Mouse (Mus musculus): ENCODE data around the gene Vipr1.
A peak's percentile ranks its signal among the peaks of the same experiment; 100 is the strongest.

Vipr1 gene

GRCm38 (mm10) chr9:121681191-121681590 lies 38.7 kb downstream of the Vipr1 start:
- no peak for DNase-seq

GRCm38 (mm10) chr9:121682037-121682680 lies 39.6 kb downstream of the Vipr1 start:
- DNase-seq, result no peak

- no peak for DNase-seq
Observed at GRCm38 (mm10) chr9:121684702-121685101, 42.2 kb downstream of the Vipr1 start.

- DNase-seq, result no peak
Observed at GRCm38 (mm10) chr9:121690200-121690651, 47.7 kb downstream of the Vipr1 start.

GRCm38 (mm10) chr9:121690734-121691133 lies 48.2 kb downstream of the Vipr1 start:
- DNase-seq, result no peak

- no peak for DNase-seq
Observed at GRCm38 (mm10) chr9:121694736-121695135, 52.2 kb downstream of the Vipr1 start.

GRCm38 (mm10) chr9:121696626-121697025 lies 54.1 kb downstream of the Vipr1 start:
- DNase-seq, result no peak

- peak in 1 of 2 experiments; percentile 78 for DNase-seq
Observed at GRCm38 (mm10) chr9:121697150-121698049, 54.9 kb downstream of the Vipr1 start.

GRCm38 (mm10) chr9:121704261-121704645 lies 61.7 kb downstream of the Vipr1 start:
- DNase-seq, result no peak

GRCm38 (mm10) chr9:121704646-121705625 lies 62.4 kb downstream of the Vipr1 start, which contains the start of gene Sec22c:
Gene Sec22c, minus strand, starts transcription at chr9:121705490.
- peak; percentile 91 to 92 for DNase-seq

GRCm38 (mm10) chr9:121706029-121706675 lies 63.6 kb downstream of the Vipr1 start:
- DNase-seq, result no peak

GRCm38 (mm10) chr9:121707801-121708200 lies 65.3 kb downstream of the Vipr1 start:
- DNase-seq, result no peak

- DNase-seq, result no peak
Observed at GRCm38 (mm10) chr9:121708506-121709486, 66.3 kb downstream of the Vipr1 start.

GRCm38 (mm10) chr9:121709898-121710583 lies 67.5 kb downstream of the Vipr1 start, which contains the start of gene Ss18l2:
Gene Ss18l2, plus strand, starts transcription at chr9:121710329.
- peak; percentile 99 to 100 for DNase-seq

- DNase-seq, result peak in 1 of 2 experiments; percentile 56
Observed at GRCm38 (mm10) chr9:121710584-121710975, 68.1 kb downstream of the Vipr1 start.

GRCm38 (mm10) chr9:121717048-121717447 lies 74.5 kb downstream of the Vipr1 start:
- DNase-seq, result no peak

- no peak for DNase-seq
Observed at GRCm38 (mm10) chr9:121718070-121718705, 75.7 kb downstream of the Vipr1 start.

- DNase-seq, result peak; percentile 97 to 98
Observed at GRCm38 (mm10) chr9:121718792-121719318, 76.3 kb downstream of the Vipr1 start, which contains the start of gene Nktr. Gene Nktr, plus strand, starts transcription at chr9:121719169.

All from kidney, adult 8-10 months (tissue).